Mouse (Mus musculus) brain, adult 2 months (tissue): Measurements from ENCODE around the gene Trim29.

Source experiments
- DNase-seq: peaks from one replicate; pipeline ENCODE4 v3.0.0; 2011; ENCODE audit warnings: low read depth, low spot score

The Trim29 gene

GRCm38 (mm10) chr9:43310538-43310937 lies at the start of gene Trim29:
Trim29 (plus strand) TSS chr9:43310848.
- no peak for DNase-seq

GRCm38 (mm10) chr9:43261124-43261907 lies 49.3 kb upstream of the Trim29 start:
- DNase-seq, result no peak

GRCm38 (mm10) chr9:43261941-43262340 lies 48.7 kb upstream of the Trim29 start:
- peak; percentile 54 for DNase-seq

- no peak for DNase-seq
Observed at GRCm38 (mm10) chr9:43262390-43262789, 48.3 kb upstream of the Trim29 start.

GRCm38 (mm10) chr9:43262811-43263550 lies 47.7 kb upstream of the Trim29 start:
- no peak for DNase-seq

- no peak for DNase-seq
Observed at GRCm38 (mm10) chr9:43263946-43264451, 46.6 kb upstream of the Trim29 start.

- DNase-seq, result no peak
Observed at GRCm38 (mm10) chr9:43265194-43265593, 45.5 kb upstream of the Trim29 start.

GRCm38 (mm10) chr9:43267357-43267756 lies 43.3 kb upstream of the Trim29 start:
- no peak for DNase-seq

GRCm38 (mm10) chr9:43269166-43269565 lies 41.5 kb upstream of the Trim29 start:
- DNase-seq, result no peak

- no peak for DNase-seq
Observed at GRCm38 (mm10) chr9:43270723-43271252, 39.9 kb upstream of the Trim29 start.

- peak; percentile 44 for DNase-seq
Observed at GRCm38 (mm10) chr9:43271761-43272518, 38.7 kb upstream of the Trim29 start.

GRCm38 (mm10) chr9:43273735-43274134 lies 36.9 kb upstream of the Trim29 start:
- DNase-seq, result no peak

GRCm38 (mm10) chr9:43284284-43284683 lies 26.4 kb upstream of the Trim29 start:
- peak; percentile 87 for DNase-seq

- DNase-seq, result no peak
Observed at GRCm38 (mm10) chr9:43285281-43285680, 25.4 kb upstream of the Trim29 start.

GRCm38 (mm10) chr9:43286870-43287269 lies 23.8 kb upstream of the Trim29 start:
- DNase-seq, result peak; percentile 34

GRCm38 (mm10) chr9:43293058-43293457 lies 17.6 kb upstream of the Trim29 start:
- no peak for DNase-seq

- peak; percentile 70 for DNase-seq
Observed at GRCm38 (mm10) chr9:43300394-43300793, 10.3 kb upstream of the Trim29 start.

GRCm38 (mm10) chr9:43302989-43303388 lies 7.7 kb upstream of the Trim29 start:
- DNase-seq, result no peak

- DNase-seq, result no peak
Observed at GRCm38 (mm10) chr9:43305882-43306281, 4.8 kb upstream of the Trim29 start.

- DNase-seq, result no peak
Observed at GRCm38 (mm10) chr9:43309087-43309872, 1.4 kb upstream of the Trim29 start.

GRCm38 (mm10) chr9:43312190-43312589 lies 1.5 kb downstream of the Trim29 start:
- DNase-seq, result peak; percentile 81
